ENCODE assay signal across 19 mouse cellular contexts in genomic region chr1:72755227-72755626, GRCm38 (mm10). TPM values are rescaled to one million over a fixed set of nuclear protein-coding genes. Genes with fewer than 3 reads are reported as not detected.
"Had no signal": no experiment of that assay in that cellular context is flagged by ENCODE, and none has a peak within 500 bp of the region (broad histone marks: within the 10 kb centered on the region; RNA-seq: fewer than 3 reads in every experiment).

No protein-coding gene starts in this region.

- ATAC-seq: liver, embryonic 12.5 days; midbrain, embryonic 13.5 days had no signal

- H3K4me2 ChIP-seq: limb, embryonic 15.5 days; liver, embryonic 12.5 days; midbrain, embryonic 13.5 days; neural tube, embryonic 15.5 days had no signal

- DNase-seq: kidney, adult 11 months; kidney, adult 9 months; layer of hippocampus, adult 9-11 months; layer of hippocampus, postnatal 36 days; lung, postnatal 14 days; right cerebral cortex, adult 18-20 months; right cerebral cortex, postnatal 25 days; thymus, adult 18-20 months; thymus, postnatal 14 days had no signal

- H3K36me3 ChIP-seq: limb, embryonic 15.5 days; liver, embryonic 12.5 days; midbrain, embryonic 13.5 days; neural tube, embryonic 15.5 days had no signal

- H3K27ac ChIP-seq: kidney, postnatal 0 days; limb, embryonic 15.5 days; liver, embryonic 12.5 days; midbrain, embryonic 13.5 days; neural tube, embryonic 15.5 days had no signal

- H3K9me3 ChIP-seq: limb, embryonic 15.5 days; liver, embryonic 12.5 days; midbrain, embryonic 13.5 days; neural tube, embryonic 15.5 days had no signal

- H3K4me1 ChIP-seq: liver, embryonic 12.5 days; midbrain, embryonic 13.5 days; neural tube, embryonic 15.5 days had no signal

- H3K9ac ChIP-seq: limb, embryonic 15.5 days; liver, embryonic 12.5 days; midbrain, embryonic 13.5 days; neural tube, embryonic 15.5 days had no signal

- H3K4me3 ChIP-seq: limb, embryonic 15.5 days; liver, embryonic 12.5 days; midbrain, embryonic 13.5 days; neural tube, embryonic 15.5 days had no signal

- H3K27me3 ChIP-seq: limb, embryonic 15.5 days; liver, embryonic 12.5 days; midbrain, embryonic 13.5 days; neural tube, embryonic 15.5 days had no signal

RNA-seq across cellular contexts. Expression of gene Ankar, which starts 54.8 kb away (rescaled TPM):
- polyA plus RNA-seq: kidney, postnatal 0 days; limb, embryonic 11.5 days; limb, embryonic 15.5 days; liver, embryonic 12.5 days; liver, embryonic 16.5 days; midbrain, embryonic 13.5 days; midbrain, postnatal 0 days; neural tube, embryonic 11.5 days; neural tube, embryonic 15.5 days; small intestine, adult 2 months had no signal
